Mouse (Mus musculus) heart, embryonic 16.5 days (tissue): ENCODE data around the gene Ifitm1. TPM values are rescaled to one million over a fixed set of nuclear protein-coding genes. Genes with fewer than 3 reads are reported as not detected.

ENCODE experiments used
- ATAC-seq: fragments of 200-750 bp; cut with Nextera tagmentation; replicated peaks from 2 replicates; pipeline ENCODE4 v1.8.0; 2017; ENCODE audit warnings: moderate number of reproducible peaks; ENCODE audit not compliant: insufficient read depth, low FRiP score; ENCODE audit errors: extremely low read depth
- H3K27ac ChIP-seq: fragments of 300-500 bp; sonication (generic); 2 replicates; pipeline ENCODE4 v1.5.1; 2014; ENCODE audit warnings: mild to moderate bottlenecking, low read length, control low read depth, moderate library complexity
- H3K27me3 ChIP-seq: fragments of 300-500 bp; sonication (generic); 2 replicates; pipeline ENCODE4 v1.6.1; 2014; ENCODE audit warnings: low read length, mixed read lengths; ENCODE audit not compliant: control insufficient read depth, insufficient read depth
- H3K36me3 ChIP-seq: fragments of 300-500 bp; sonication (generic); 2 replicates; pipeline ENCODE4 v1.6.1; 2014; ENCODE audit not compliant: control insufficient read depth, insufficient read depth
- H3K4me1 ChIP-seq: fragments of 300-500 bp; sonication (generic); 2 replicates; pipeline ENCODE4 v1.6.1; 2014; ENCODE audit warnings: low read length, mixed read lengths; ENCODE audit not compliant: control insufficient read depth, insufficient read depth
- H3K4me2 ChIP-seq: fragments of 300-500 bp; sonication (generic); 2 replicates; pipeline ENCODE4 v1.6.1; 2014; ENCODE audit warnings: low read depth, mild to moderate bottlenecking, control low read depth, low read length
- H3K4me3 ChIP-seq: fragments of 300-500 bp; sonication (generic); 2 replicates; pipeline ENCODE4 v1.5.1; 2014; ENCODE audit warnings: mild to moderate bottlenecking, control low read depth, low read length
- H3K9ac ChIP-seq: fragments of 300-500 bp; sonication (generic); 2 replicates; pipeline ENCODE4 v1.6.1; 2014; ENCODE audit warnings: low read length, control low read depth
- H3K9me3 ChIP-seq: fragments of 300-500 bp; sonication (generic); replicated peaks from 2 replicates; pipeline ENCODE4 v1.6.1; 2016; ENCODE audit warnings: low read length; ENCODE audit not compliant: control insufficient read depth
- WGBS: fragments of 180-500 bp; shearing (Covaris S2); extraction: QIAGEN DNeasy Blood & Tissue Kit; methylation state at CpG from one replicate; pipeline ENCODE4 v1.1.7; 2014; 5-methylcytosine and 5-hydroxymethylcytosine counted together
- polyA plus RNA-seq: library from polyadenylated mRNA; unstranded; fragments of >200 nt; fragmentation: Nextera tagmentation; extraction: Ambion mirVana; gene quantifications from 2 replicates; pipeline ENCODE4 v1.2.1, GENCODE M21; 2015

Gene Ifitm1
- polyA plus RNA-seq, 1 experiment from 2014 or later = 34.8 TPM

- no peaks in the 10 kb centered on the region for H3K9me3 ChIP-seq
- H3K4me1 ChIP-seq = peaks cover 8% of the 10 kb centered on the region
- no peak for ATAC-seq
- H3K4me3 ChIP-seq = no peak overlapping the region
- H3K36me3 ChIP-seq = no peaks in the 10 kb centered on the region
- H3K9ac ChIP-seq = no peak overlapping the region
- no peak overlapping the region for H3K27ac ChIP-seq
- H3K27me3 ChIP-seq = peaks cover 2% of the 10 kb centered on the region; the same call in 1 of the 2 replicates
- WGBS = 23% methylated on average over 2 of the region's 2 CpGs
- no peak overlapping the region for H3K4me2 ChIP-seq
These were observed 28.1 kb upstream of the Ifitm1 start for GRCm38 (mm10) chr7:140938896-140939295.

- H3K36me3 ChIP-seq = no peaks in the 10 kb centered on the region
- H3K4me3 ChIP-seq = no peak overlapping the region
- ATAC-seq = no peak
- H3K27me3 ChIP-seq = peaks cover 2% of the 10 kb centered on the region; the same call in 1 of the 2 replicates
- peaks cover 8% of the 10 kb centered on the region for H3K4me1 ChIP-seq
- no peaks in the 10 kb centered on the region for H3K9me3 ChIP-seq
- no peak overlapping the region for H3K9ac ChIP-seq
- H3K4me2 ChIP-seq = no peak overlapping the region
- 15% methylated on average over 7 of the region's 8 CpGs for WGBS
- H3K27ac ChIP-seq = no peak overlapping the region
These were observed 27.3 kb upstream of the Ifitm1 start for GRCm38 (mm10) chr7:140939669-140940171.

GRCm38 (mm10) chr7:140941222-140942051 lies 25.6 kb upstream of the Ifitm1 start, which contains the start of gene Pgghg:
Gene Pgghg, plus strand, starts transcription at chr7:140941391.
- Histone ChIP-seq H3K27me3 (0 out of 2 replicates have a peak, but pooled peaks cover 2% of the 10 kb centered on the region), H3K36me3 (no peaks in the 10 kb centered on the region), H3K4me2 (peak within 1 kb of the TSS; percentile 73), H3K27ac (peak within 1 kb of the TSS; percentile 93), H3K9me3 (no peaks in the 10 kb centered on the region), H3K4me3 (peak within 1 kb of the TSS; percentile 67), H3K4me1 (peaks cover 10% of the 10 kb centered on the region), H3K9ac (peak within 1 kb of the TSS; percentile 87)
- WGBS = 3% methylated on average over 33 of the region's 33 CpGs
- ATAC-seq = peak; percentile 95

- Histone ChIP-seq H3K4me1 (peaks cover 13% of the 10 kb centered on the region), H3K9me3 (no peaks in the 10 kb centered on the region), H3K27ac (peak overlapping the region; percentile 93), H3K4me2 (peak overlapping the region; percentile 73), H3K36me3 (no peaks in the 10 kb centered on the region), H3K9ac (peak overlapping the region; percentile 87), H3K27me3 (no peaks in the 10 kb centered on the region), H3K4me3 (peak overlapping the region; percentile 67)
- no peak for ATAC-seq
- WGBS = 49% methylated on average over 9 of the region's 9 CpGs
These were observed 24.7 kb upstream of the Ifitm1 start for GRCm38 (mm10) chr7:140942341-140942740.

GRCm38 (mm10) chr7:140942811-140943210 lies 24.2 kb upstream of the Ifitm1 start:
- H3K9ac ChIP-seq = peak overlapping the region; percentile 13; the same call in 1 of the 2 replicates
- H3K27me3 ChIP-seq = no peaks in the 10 kb centered on the region
- no peaks in the 10 kb centered on the region for H3K9me3 ChIP-seq
- H3K4me3 ChIP-seq = no peak overlapping the region
- no peak for ATAC-seq
- no peaks in the 10 kb centered on the region for H3K36me3 ChIP-seq
- peak overlapping the region; percentile 93; the same call in 1 of the 2 replicates for H3K27ac ChIP-seq
- peaks cover 13% of the 10 kb centered on the region for H3K4me1 ChIP-seq
- no peak overlapping the region for H3K4me2 ChIP-seq
- 89% methylated on average over 10 of the region's 10 CpGs for WGBS

GRCm38 (mm10) chr7:140943356-140943755 lies 23.7 kb upstream of the Ifitm1 start:
- Histone ChIP-seq H3K4me2 (no peak overlapping the region), H3K27me3 (no peaks in the 10 kb centered on the region), H3K4me1 (peaks cover 18% of the 10 kb centered on the region), H3K4me3 (no peak overlapping the region), H3K27ac (no peak overlapping the region), H3K9me3 (no peaks in the 10 kb centered on the region), H3K36me3 (no peaks in the 10 kb centered on the region), H3K9ac (no peak overlapping the region; the same call in 1 of the 2 replicates)
- ATAC-seq = no peak
- 62% methylated on average over 4 of the region's 4 CpGs for WGBS

- ATAC-seq = no peak
- Histone ChIP-seq H3K27me3 (no peaks in the 10 kb centered on the region), H3K4me2 (no peak overlapping the region), H3K27ac (no peak overlapping the region), H3K9me3 (no peaks in the 10 kb centered on the region), H3K9ac (no peak overlapping the region), H3K36me3 (no peaks in the 10 kb centered on the region; the same call in 1 of the 2 replicates), H3K4me3 (no peak overlapping the region), H3K4me1 (peaks cover 20% of the 10 kb centered on the region)
- 76% methylated on average over 7 of the region's 7 CpGs for WGBS
These were observed 22.8 kb upstream of the Ifitm1 start for GRCm38 (mm10) chr7:140944236-140944635.

- ATAC-seq = no peak
- no peaks in the 10 kb centered on the region for H3K27me3 ChIP-seq
- H3K9me3 ChIP-seq = no peaks in the 10 kb centered on the region
- no peak overlapping the region for H3K27ac ChIP-seq
- no peak overlapping the region for H3K9ac ChIP-seq
- no peak overlapping the region for H3K4me2 ChIP-seq
- no peaks in the 10 kb centered on the region; the same call in 1 of the 2 replicates for H3K36me3 ChIP-seq
- 90% methylated on average over 5 of the region's 5 CpGs for WGBS
- peaks cover 21% of the 10 kb centered on the region for H3K4me1 ChIP-seq
- H3K4me3 ChIP-seq = no peak overlapping the region
These were observed 21.8 kb upstream of the Ifitm1 start for GRCm38 (mm10) chr7:140945247-140945646.

- 85% methylated on average over 10 of the region's 10 CpGs for WGBS
- Histone ChIP-seq H3K9ac (no peak overlapping the region), H3K36me3 (no peaks in the 10 kb centered on the region; the same call in 1 of the 2 replicates), H3K27me3 (no peaks in the 10 kb centered on the region), H3K4me3 (no peak overlapping the region), H3K4me1 (peaks cover 27% of the 10 kb centered on the region), H3K4me2 (no peak overlapping the region), H3K9me3 (no peaks in the 10 kb centered on the region), H3K27ac (peak overlapping the region; percentile 49; the same call in 1 of the 2 replicates)
- ATAC-seq = no peak
These were observed 20.7 kb upstream of the Ifitm1 start for GRCm38 (mm10) chr7:140946311-140946710.
